Comparison of ENCODE assay signal across 8 mouse cellular contexts in genomic region chr4:87362201-87362600, GRCm38 (mm10).
DNase-seq lines count a peak whose midpoint lies in the region; ATAC-seq lines count a peak whose summit lies in the region.

No protein-coding gene starts in this region.

- peak; percentile 47 for DNase-seq in heart, postnatal 4 days
- DNase-seq in heart, postnatal 36 days = no peak
- DNase-seq in cerebellum, adult 11-12 months = peak; percentile 23
- peak; percentile 72 to 74 for DNase-seq in left cerebral cortex, postnatal 14 days (ENCODE audit: low spot score in 2 of 2)
- peak; percentile 60 to 74 for DNase-seq in right cerebral cortex, adult 2 months (ENCODE audit: low spot score in 2 of 2)
- no peak for DNase-seq in spleen, postnatal 14 days (ENCODE audit: low spot score in 2 of 2)
- DNase-seq in heart, postnatal 25 days (ENCODE audit: low spot score) = no peak

- peak; percentile 100 for ATAC-seq in frontal cortex, adult (ENCODE audit: low TSS enrichment)

- intact Hi-C loops in heart, postnatal 36 days (cut with DNase I) = loop anchor here (5.0 kb wide), 1 partner anchor 405 kb away; no protein-coding TSS in a partner anchor
- intact Hi-C loops in left cerebral cortex, postnatal 14 days (cut with DNase I) = loop anchor here (2.0 kb wide), 1 partner anchor 403 kb away; no protein-coding TSS in a partner anchor
- intact Hi-C loops in heart, postnatal 25 days (cut with DNase I) = loop anchor here (5.0 to 10.0 kb wide), 2 partner anchors 405 to 543 kb away; no protein-coding TSS in a partner anchor

Comparison
In these comparisons a context has a peak if more than half of its experiments do, and no peak if none do; other contexts are left out.
1. DNase-seq: peak in heart, postnatal 4 days (single experiment), cerebellum, adult 11-12 months (single experiment), left cerebral cortex, postnatal 14 days (2 of 2) and right cerebral cortex, adult 2 months (2 of 2); none in heart, postnatal 36 days (0 of 2), spleen, postnatal 14 days (0 of 2) and heart, postnatal 25 days (single experiment).